Mouse (Mus musculus) embryonic facial prominence, embryonic 14.5 days (tissue): ENCODE results near the gene Cmtr1. TPM values are rescaled to one million over a fixed set of nuclear protein-coding genes. Genes with fewer than 3 reads are reported as not detected.

Source experiments
- ATAC-seq: fragments of 200-750 bp; cut with Nextera tagmentation; 2 replicates; pipeline ENCODE4 v1.8.0; 2017; ENCODE audit warnings: low read depth, moderate number of reproducible peaks, moderate TSS enrichment
- DNase-seq: peaks from one replicate; pipeline ENCODE4 v3.0.0-alpha.2; 2015; ENCODE audit warnings: low spot score
- H3K27ac ChIP-seq: fragments of 300-500 bp; sonication (generic); replicated peaks from 2 replicates; pipeline ENCODE4 v1.5.1; 2014; ENCODE audit warnings: low read depth, mild to moderate bottlenecking, low read length, moderate library complexity
- H3K27me3 ChIP-seq: fragments of 300-500 bp; sonication (generic); replicated peaks from 2 replicates; pipeline ENCODE4 v1.6.1; 2014; ENCODE audit warnings: low read length; ENCODE audit not compliant: control insufficient read depth, insufficient read depth
- H3K36me3 ChIP-seq: fragments of 300-500 bp; sonication (generic); 2 replicates; pipeline ENCODE4 v1.6.1; 2014; ENCODE audit warnings: low read length, mixed read lengths; ENCODE audit not compliant: control insufficient read depth, insufficient read depth
- H3K4me1 ChIP-seq: fragments of 300-500 bp; sonication (generic); 2 replicates; pipeline ENCODE4 v1.6.1; 2014; ENCODE audit warnings: antibody characterized with exemption, low read length; ENCODE audit not compliant: control insufficient read depth, insufficient read depth
- H3K4me2 ChIP-seq: fragments of 300-500 bp; sonication (generic); 2 replicates; pipeline ENCODE4 v1.6.1; 2014; ENCODE audit warnings: low read depth, mild to moderate bottlenecking, low read length, moderate library complexity, mixed read lengths
- H3K4me3 ChIP-seq: fragments of 300-500 bp; sonication (generic); 2 replicates; pipeline ENCODE4 v1.5.1; 2014; ENCODE audit warnings: low read depth, mild to moderate bottlenecking, low read length
- H3K9ac ChIP-seq: fragments of 300-500 bp; sonication (generic); 2 replicates; pipeline ENCODE4 v1.6.1; 2014; ENCODE audit warnings: low read depth, mild to moderate bottlenecking, low read length, moderate library complexity, mixed read lengths
- H3K9me3 ChIP-seq: fragments of 300-500 bp; sonication (generic); 2 replicates; pipeline ENCODE4 v1.6.1; 2016; ENCODE audit warnings: low read length; ENCODE audit not compliant: control insufficient read depth
- WGBS: fragments of 180-500 bp; shearing (Covaris S2); extraction: QIAGEN DNeasy Blood & Tissue Kit; methylation state at CpG from one replicate; pipeline ENCODE4 v1.1.7; 2014; 5-methylcytosine and 5-hydroxymethylcytosine counted together
- polyA plus RNA-seq: library from polyadenylated mRNA; unstranded; fragments of >200 nt; fragmentation: Nextera tagmentation; extraction: Ambion mirVana; gene quantifications from 2 replicates; pipeline ENCODE4 v1.2.1, GENCODE M21; 2014

The Cmtr1 gene
- polyA plus RNA-seq, 1 experiment from 2014 or later, result 88.9 TPM

- H3K9me3 ChIP-seq, result no peaks in the 10 kb centered on the region
- H3K27me3 ChIP-seq, result no peaks in the 10 kb centered on the region
- no peaks in the 10 kb centered on the region; the same call in 1 of the 2 replicates for H3K4me1 ChIP-seq
- DNase-seq (no peak), ATAC-seq (no peak)
- H3K9ac ChIP-seq, result no peak overlapping the region
- H3K36me3 ChIP-seq, result peaks cover 60% of the 10 kb centered on the region
- H3K4me2 ChIP-seq, result no peak overlapping the region
- H3K4me3 ChIP-seq, result no peak overlapping the region
- no peak overlapping the region for H3K27ac ChIP-seq
- WGBS, result 81% methylated on average over 4 of the region's 4 CpGs
Measured at GRCm38 (mm10) chr17:29702938-29703710, 42.7 kb downstream of the Cmtr1 start.

DNA sequence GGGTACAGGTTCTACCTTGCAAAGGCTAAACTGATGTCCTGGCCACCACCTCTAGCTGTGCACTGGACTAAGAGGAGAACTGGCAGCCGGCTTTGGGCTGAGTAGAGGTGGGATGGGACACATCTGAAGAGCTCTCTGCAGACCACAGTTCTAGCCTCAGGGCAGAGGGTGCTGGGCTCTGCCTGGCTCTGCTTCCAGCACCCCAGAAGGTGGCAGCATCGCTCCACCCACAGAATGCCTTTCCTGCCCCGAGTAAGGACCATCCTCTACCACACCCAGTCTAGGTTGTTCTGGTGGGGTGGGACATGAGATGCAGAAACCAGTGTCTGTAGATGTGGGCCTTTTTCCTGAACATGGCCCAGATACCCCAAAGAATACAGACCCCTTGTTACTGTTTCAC is 44.4 kb downstream of the Cmtr1 start:
- DNase-seq (peak; percentile 50), ATAC-seq (peak; percentile 63; the same call in 1 of the 2 replicates)
- Histone ChIP-seq H3K9ac (no peak overlapping the region), H3K27ac (no peak overlapping the region), H3K9me3 (no peaks in the 10 kb centered on the region), H3K27me3 (no peaks in the 10 kb centered on the region), H3K4me2 (no peak overlapping the region), H3K4me3 (no peak overlapping the region), H3K4me1 (no peaks in the 10 kb centered on the region; the same call in 1 of the 2 replicates), H3K36me3 (peaks cover 43% of the 10 kb centered on the region)
- 45% methylated on average over 3 of the region's 3 CpGs for WGBS

- Histone ChIP-seq H3K4me2 (no peak overlapping the region), H3K36me3 (peaks cover 33% of the 10 kb centered on the region), H3K4me1 (peaks cover 5% of the 10 kb centered on the region), H3K27me3 (no peaks in the 10 kb centered on the region), H3K9me3 (no peaks in the 10 kb centered on the region), H3K27ac (no peak overlapping the region), H3K9ac (no peak overlapping the region), H3K4me3 (no peak overlapping the region)
- WGBS, result 77% methylated on average over 5 of the region's 5 CpGs
- DNase-seq (no peak), ATAC-seq (no peak)
Measured at GRCm38 (mm10) chr17:29705881-29706280, 45.5 kb downstream of the Cmtr1 start.

GRCm38 (mm10) chr17:29706981-29707545 is 46.7 kb downstream of the Cmtr1 start:
- H3K9ac ChIP-seq, result 0 out of 2 replicates have a peak overlapping the region, but pooled peaks have one; percentile 22

DNA sequence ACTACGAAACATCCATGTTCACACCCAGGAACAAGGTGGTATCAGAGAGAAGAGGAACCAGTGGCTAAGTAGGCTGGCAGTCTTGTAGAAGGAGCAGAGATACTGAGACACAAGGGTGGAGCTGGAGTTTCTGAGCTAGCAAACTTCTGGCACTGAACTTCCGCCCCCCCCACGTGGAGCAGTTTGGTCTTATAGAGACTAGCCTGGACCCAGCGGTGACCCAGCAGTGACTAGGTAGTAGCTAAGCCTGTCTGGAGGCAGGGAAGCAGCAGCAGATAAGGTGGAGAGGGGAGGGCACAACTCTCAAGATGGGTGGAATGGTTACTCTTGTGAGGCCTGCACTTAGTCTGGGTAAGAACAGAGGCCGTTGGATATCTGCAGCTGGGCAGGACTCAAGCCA is 48.4 kb downstream of the Cmtr1 start:
- Histone ChIP-seq H3K4me1 (peaks cover 16% of the 10 kb centered on the region), H3K36me3 (peaks cover 6% of the 10 kb centered on the region), H3K9me3 (no peaks in the 10 kb centered on the region), H3K4me3 (no peak overlapping the region), H3K27me3 (no peaks in the 10 kb centered on the region), H3K9ac (no peak overlapping the region), H3K27ac (no peak overlapping the region), H3K4me2 (no peak overlapping the region)
- WGBS, result 78% methylated on average over 5 of the region's 5 CpGs
- no peak for ATAC-seq
- no peak for DNase-seq

More at GRCm38 (mm10) chr17:29706981-29707545, 46.7 kb downstream of the Cmtr1 start:
- DNase-seq (no peak), ATAC-seq (no peak)
- Histone ChIP-seq H3K36me3 (peaks cover 22% of the 10 kb centered on the region), H3K4me2 (no peak overlapping the region), H3K9me3 (no peaks in the 10 kb centered on the region), H3K27me3 (no peaks in the 10 kb centered on the region), H3K4me3 (no peak overlapping the region), H3K4me1 (peaks cover 15% of the 10 kb centered on the region), H3K27ac (no peak overlapping the region)
- 58% methylated on average over 5 of the region's 5 CpGs for WGBS

GRCm38 (mm10) chr17:29710562-29711044 is 50.2 kb downstream of the Cmtr1 start:
- no peaks in the 10 kb centered on the region for H3K36me3 ChIP-seq
- H3K9ac ChIP-seq, result no peak overlapping the region
- no peaks in the 10 kb centered on the region for H3K27me3 ChIP-seq
- no peak for ATAC-seq
- H3K4me3 ChIP-seq, result no peak overlapping the region
- WGBS, result 69% methylated on average over 11 of the region's 11 CpGs
- DNase-seq, result no peak
- peaks cover 16% of the 10 kb centered on the region for H3K4me1 ChIP-seq
- no peaks in the 10 kb centered on the region for H3K9me3 ChIP-seq
- H3K27ac ChIP-seq, result no peak overlapping the region
- no peak overlapping the region for H3K4me2 ChIP-seq

DNA sequence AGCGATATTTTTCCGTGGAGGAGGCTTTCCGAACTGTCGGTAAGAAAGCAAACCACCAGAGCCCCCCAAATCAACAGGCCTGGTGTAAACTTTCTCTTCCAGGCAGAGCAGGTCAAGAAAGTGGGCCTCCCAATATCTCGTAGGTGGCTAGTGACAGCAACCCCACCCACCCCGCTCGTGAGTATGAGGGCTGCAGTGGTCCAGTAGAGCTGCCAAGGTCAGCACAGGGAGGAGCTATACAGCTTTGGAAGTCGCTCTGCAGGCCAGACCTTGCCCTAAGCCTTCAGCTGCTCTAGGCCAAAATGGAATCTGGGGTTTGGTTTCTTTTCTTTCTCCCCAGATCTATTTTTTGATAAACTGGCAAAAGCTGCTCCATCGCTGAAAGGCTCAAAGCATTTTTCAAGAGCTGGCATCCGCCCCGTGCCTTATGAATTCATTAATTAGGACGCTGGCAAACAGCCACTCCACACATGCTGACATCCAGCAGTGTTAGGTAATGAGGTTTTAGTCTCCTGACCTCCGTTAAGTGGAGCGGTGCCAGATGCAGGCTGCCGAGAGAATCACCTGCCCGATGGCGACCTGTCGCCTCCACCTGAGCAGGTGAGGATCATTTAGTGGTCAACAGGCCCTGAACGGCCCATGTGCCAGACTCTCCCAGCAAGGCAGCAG is 50.8 kb downstream of the Cmtr1 start:
- peak; percentile 42 for DNase-seq
- no peaks in the 10 kb centered on the region for H3K27me3 ChIP-seq
- no peak overlapping the region for H3K4me3 ChIP-seq
- no peak overlapping the region; the same call in 1 of the 2 replicates for H3K27ac ChIP-seq
- no peaks in the 10 kb centered on the region for H3K9me3 ChIP-seq
- no peak for ATAC-seq
- 0 out of 2 replicates have a peak overlapping the region, but pooled peaks have one; percentile 19 for H3K9ac ChIP-seq
- no peak overlapping the region for H3K4me2 ChIP-seq
- H3K4me1 ChIP-seq, result peaks cover 16% of the 10 kb centered on the region
- WGBS, result 71% methylated on average over 19 of the region's 19 CpGs
- H3K36me3 ChIP-seq, result no peaks in the 10 kb centered on the region

DNA sequence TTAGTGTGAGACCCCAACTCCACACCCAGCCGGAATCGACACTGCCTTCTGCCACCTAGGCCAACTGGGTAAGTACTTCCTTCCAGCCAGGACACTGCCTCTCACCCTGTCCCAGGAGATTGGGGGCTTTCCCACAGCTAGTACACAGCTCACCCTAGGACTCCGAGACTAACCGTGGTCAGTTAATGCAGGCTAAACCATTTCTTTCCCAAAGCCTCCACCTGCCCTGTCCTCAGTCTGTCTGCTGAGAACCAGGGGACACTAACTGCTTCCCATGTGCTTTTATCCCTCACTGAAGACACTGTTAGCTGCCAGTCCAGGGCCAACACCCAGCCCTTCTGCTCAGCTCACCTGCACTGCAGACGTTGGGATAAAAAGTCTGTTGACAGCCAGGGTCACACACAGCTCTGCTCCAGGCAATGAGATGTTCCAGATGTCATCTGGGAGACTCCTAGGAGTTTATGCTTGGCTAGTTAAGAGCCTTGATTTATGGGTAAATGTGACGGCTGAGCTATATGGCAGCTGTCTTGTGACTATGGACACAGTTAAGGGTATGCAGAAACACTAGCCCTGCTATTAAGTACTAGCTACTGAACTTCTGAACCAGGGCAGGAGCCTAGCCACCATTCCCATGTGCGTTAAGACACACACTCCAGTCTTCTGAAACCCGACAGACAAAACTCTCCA is 51.5 kb downstream of the Cmtr1 start:
- H3K4me3 ChIP-seq, result no peak overlapping the region
- no peaks in the 10 kb centered on the region for H3K27me3 ChIP-seq
- no peak overlapping the region for H3K9ac ChIP-seq
- no peak overlapping the region for H3K4me2 ChIP-seq
- H3K9me3 ChIP-seq, result no peaks in the 10 kb centered on the region
- no peak overlapping the region; the same call in 1 of the 2 replicates for H3K27ac ChIP-seq
- H3K4me1 ChIP-seq, result peaks cover 16% of the 10 kb centered on the region
- DNase-seq (no peak), ATAC-seq (no peak)
- no peaks in the 10 kb centered on the region for H3K36me3 ChIP-seq
- 69% methylated on average over 8 of the region's 8 CpGs for WGBS
